Mouse (Mus musculus) stomach, postnatal 0 days (tissue): ENCODE measurements around the gene Cdc14a. TPM values are rescaled to one million over a fixed set of nuclear protein-coding genes. Genes with fewer than 3 reads are reported as not detected.

Experiments used
- ATAC-seq: fragments of 200-750 bp; cut with Nextera tagmentation; 2 replicates; pipeline ENCODE4 v1.8.0; 2017; ENCODE audit not compliant: low FRiP score, low TSS enrichment
- DNase-seq: peaks from one replicate; pipeline ENCODE4 v3.0.0-alpha.2; 2016; ENCODE audit warnings: low spot score
- H3K27ac ChIP-seq: fragments of 300-500 bp; sonication (generic); replicated peaks from 2 replicates; pipeline ENCODE4 v1.5.1; 2014; ENCODE audit warnings: mild to moderate bottlenecking, control low read depth
- H3K27me3 ChIP-seq: fragments of 300-500 bp; sonication (generic); 2 replicates; pipeline ENCODE4 v1.6.1; 2014; ENCODE audit warnings: low read length; ENCODE audit not compliant: control insufficient read depth, insufficient read depth
- H3K36me3 ChIP-seq: fragments of 300-500 bp; sonication (generic); 2 replicates; pipeline ENCODE4 v1.6.1; 2014; ENCODE audit warnings: low read length, mixed read lengths; ENCODE audit not compliant: control insufficient read depth, insufficient read depth
- H3K4me1 ChIP-seq: fragments of 300-500 bp; sonication (generic); replicated peaks from 2 replicates; pipeline ENCODE4 v1.6.1; 2014; ENCODE audit warnings: antibody characterized with exemption; ENCODE audit not compliant: control insufficient read depth, insufficient read depth
- H3K4me2 ChIP-seq: fragments of 300-500 bp; sonication (generic); replicated peaks from 2 replicates; pipeline ENCODE4 v1.6.1; 2014; ENCODE audit warnings: low read depth, mild to moderate bottlenecking, control low read depth, moderate library complexity
- H3K4me3 ChIP-seq: fragments of 300-500 bp; sonication (generic); 2 replicates; pipeline ENCODE4 v1.5.1; 2014; ENCODE audit warnings: low read depth, low read length, control low read depth
- H3K9ac ChIP-seq: fragments of 300-500 bp; sonication (generic); 2 replicates; pipeline ENCODE4 v1.6.1; 2014; ENCODE audit warnings: mild to moderate bottlenecking, low read length, control low read depth, mixed read lengths
- H3K9me3 ChIP-seq: fragments of 300-500 bp; sonication (generic); 2 replicates; pipeline ENCODE4 v1.6.1; 2016; ENCODE audit warnings: low read length; ENCODE audit not compliant: control insufficient read depth
- CTCF ChIP-seq: IDR thresholded peaks from 2 replicates; pipeline ENCODE4 v1.5.1; 2016; ENCODE audit warnings: antibody characterized with exemption, low read depth, mild to moderate bottlenecking, moderate library complexity
- EP300 ChIP-seq: optimal IDR thresholded peaks from 2 replicates; pipeline ENCODE3; 2016; ENCODE audit warnings: antibody characterized with exemption
- WGBS: fragments of 180-500 bp; shearing (Covaris S2); extraction: QIAGEN DNeasy Blood & Tissue Kit; methylation state at CpG from one replicate; pipeline ENCODE4 v1.1.7; 2014; 5-methylcytosine and 5-hydroxymethylcytosine counted together
- polyA plus RNA-seq: library from polyadenylated mRNA; unstranded; fragments of >200 nt; fragmentation: Nextera tagmentation; extraction: Ambion mirVana; gene quantifications from 2 replicates; pipeline ENCODE4 v1.2.1, GENCODE M21; 2015

Gene Cdc14a
- polyA plus RNA-seq, 1 experiment from 2014 or later: 4.6 TPM

- Histone ChIP-seq H3K4me3 (no peak overlapping the region), H3K9me3 (no peaks in the 10 kb centered on the region), H3K27me3 (no peaks in the 10 kb centered on the region), H3K4me2 (no peak overlapping the region), H3K27ac (no peak overlapping the region), H3K9ac (no peak overlapping the region), H3K4me1 (no peaks in the 10 kb centered on the region), H3K36me3 (no peaks in the 10 kb centered on the region)
- TF ChIP-seq CTCF (no peak), EP300 (no peak)
- no peak for ATAC-seq
- 76% methylated on average over 3 of the region's 3 CpGs for WGBS
- no peak for DNase-seq
Observed at GRCm38 (mm10) chr3:116436113-116436512, 12.3 kb upstream of the Cdc14a start.

GRCm38 (mm10) chr3:116434757-116435156, 10.9 kb upstream of the Cdc14a start:
- H3K4me2 ChIP-seq: no peak overlapping the region
- H3K27ac ChIP-seq: no peak overlapping the region
- no peak overlapping the region for H3K4me3 ChIP-seq
- ATAC-seq (no peak), DNase-seq (no peak)
- H3K9me3 ChIP-seq: no peaks in the 10 kb centered on the region
- no peaks in the 10 kb centered on the region for H3K4me1 ChIP-seq
- TF ChIP-seq CTCF (no peak), EP300 (no peak)
- WGBS: 67% methylated on average over 2 of the region's 3 CpGs
- H3K36me3 ChIP-seq: no peaks in the 10 kb centered on the region
- H3K9ac ChIP-seq: no peak overlapping the region
- no peaks in the 10 kb centered on the region for H3K27me3 ChIP-seq

DNA sequence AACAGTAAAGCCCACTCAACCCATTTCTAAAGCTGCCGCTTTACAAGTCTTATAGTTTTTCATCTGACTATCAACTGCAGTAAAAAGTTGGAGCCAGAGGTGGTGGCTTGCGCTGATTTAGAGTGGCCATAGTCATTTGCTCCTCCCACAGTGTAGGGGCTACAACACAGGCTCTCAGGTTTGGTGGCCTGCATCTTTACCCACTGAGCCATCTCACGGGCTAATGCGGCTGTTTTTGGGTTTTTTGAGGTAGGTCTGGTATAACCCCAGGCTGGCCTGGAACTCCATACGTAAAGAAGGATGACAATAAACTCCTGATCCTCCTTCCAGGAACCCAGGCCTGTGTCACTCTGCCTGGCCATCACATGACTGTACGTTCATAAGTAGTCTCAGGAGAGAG, 2.1 kb upstream of the Cdc14a start:
- H3K27me3 ChIP-seq: no peaks in the 10 kb centered on the region
- no peaks in the 10 kb centered on the region for H3K36me3 ChIP-seq
- H3K27ac ChIP-seq: no peak overlapping the region
- TF ChIP-seq CTCF (no peak), EP300 (no peak)
- H3K4me2 ChIP-seq: no peak overlapping the region
- H3K4me1 ChIP-seq: no peaks in the 10 kb centered on the region
- 94% methylated on average over 6 of the region's 6 CpGs for WGBS
- H3K4me3 ChIP-seq: no peak overlapping the region
- no peak overlapping the region for H3K9ac ChIP-seq
- no peaks in the 10 kb centered on the region for H3K9me3 ChIP-seq
- DNase-seq: no peak
- no peak for ATAC-seq

DNA sequence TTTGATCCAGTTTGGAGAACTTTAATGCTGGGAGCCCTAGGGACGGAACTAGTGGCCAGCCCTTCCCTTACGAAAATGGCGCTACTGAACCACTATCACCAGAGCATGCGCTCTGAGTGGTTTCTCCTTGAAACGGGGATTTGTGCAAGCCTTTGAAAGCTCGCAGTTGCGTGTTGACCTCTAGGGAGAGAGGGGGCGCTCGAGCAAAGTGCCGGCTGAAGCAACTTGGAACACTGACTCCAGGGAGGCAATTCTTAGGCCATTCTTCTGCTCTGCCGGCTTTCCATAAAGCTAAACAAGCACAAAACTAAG, 1.1 kb upstream of the Cdc14a start:
- under 1% methylated on average over 11 of the region's 11 CpGs for WGBS
- ATAC-seq: peak; percentile 72

DNA sequence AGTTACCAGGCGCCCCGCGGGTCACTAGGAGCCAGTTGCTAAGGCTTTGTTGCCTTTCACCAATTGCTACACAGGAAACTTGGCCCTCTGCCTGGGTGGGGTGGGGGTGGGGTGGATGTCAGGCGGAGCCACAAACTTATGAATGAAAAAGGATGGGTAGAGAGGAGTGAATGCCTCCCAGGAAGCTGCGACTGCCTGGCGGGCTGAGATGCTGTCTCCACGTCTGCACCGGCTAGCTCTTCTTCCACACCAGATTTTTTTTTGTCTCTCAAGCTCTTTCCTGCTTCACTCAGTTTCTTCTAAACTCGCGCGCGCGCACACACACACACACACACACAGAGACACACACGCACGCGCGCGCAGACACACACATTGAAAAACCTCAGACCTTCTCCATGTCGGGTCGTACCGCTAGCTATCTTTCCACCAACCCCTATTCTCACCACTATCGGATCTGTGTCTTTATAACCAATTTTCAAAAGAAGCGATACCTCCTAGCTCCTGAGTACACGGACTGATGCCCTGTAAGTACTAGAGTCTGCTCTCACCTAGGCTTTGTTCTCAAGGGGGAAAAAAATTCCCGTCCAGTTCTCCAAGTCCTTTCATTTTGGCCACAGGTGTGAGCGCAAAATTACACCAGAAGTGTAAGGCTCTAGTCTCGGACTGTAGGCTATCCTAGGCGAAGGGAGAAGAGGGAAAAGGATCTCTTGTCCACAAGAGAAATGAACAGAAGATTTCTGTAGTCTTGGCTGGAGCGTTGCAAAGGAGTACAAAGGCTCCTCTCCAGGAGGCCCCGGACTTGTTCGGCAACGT, 534 bp upstream of the Cdc14a start:
- Histone ChIP-seq H3K36me3 (no peaks in the 10 kb centered on the region; the same call in 1 of the 2 replicates), H3K27me3 (no peaks in the 10 kb centered on the region), H3K4me2 (peak overlapping the region; percentile 95), H3K4me1 (no peaks in the 10 kb centered on the region), H3K9me3 (no peaks in the 10 kb centered on the region), H3K4me3 (peak overlapping the region; percentile 93), H3K9ac (peak overlapping the region; percentile 85), H3K27ac (peak overlapping the region; percentile 93)
- TF ChIP-seq EP300: no peak
- TF ChIP-seq CTCF: no peak
- 1% methylated on average over 32 of the region's 32 CpGs for WGBS
- DNase-seq: no peak
- ATAC-seq: no peak

More for the DNA sequence above, 1.1 kb upstream of the Cdc14a start:
- peak overlapping the region; percentile 85 for H3K9ac ChIP-seq
- H3K4me3 ChIP-seq: peak overlapping the region; percentile 93
- TF ChIP-seq EP300 (no peak), CTCF (peak; percentile 87)
- H3K36me3 ChIP-seq: no peaks in the 10 kb centered on the region; the same call in 1 of the 2 replicates
- peak overlapping the region; percentile 95 for H3K4me2 ChIP-seq
- peak overlapping the region; percentile 93 for H3K27ac ChIP-seq
- H3K4me1 ChIP-seq: no peaks in the 10 kb centered on the region
- peak; percentile 86 for DNase-seq
- no peaks in the 10 kb centered on the region for H3K9me3 ChIP-seq
- H3K27me3 ChIP-seq: no peaks in the 10 kb centered on the region

DNA sequence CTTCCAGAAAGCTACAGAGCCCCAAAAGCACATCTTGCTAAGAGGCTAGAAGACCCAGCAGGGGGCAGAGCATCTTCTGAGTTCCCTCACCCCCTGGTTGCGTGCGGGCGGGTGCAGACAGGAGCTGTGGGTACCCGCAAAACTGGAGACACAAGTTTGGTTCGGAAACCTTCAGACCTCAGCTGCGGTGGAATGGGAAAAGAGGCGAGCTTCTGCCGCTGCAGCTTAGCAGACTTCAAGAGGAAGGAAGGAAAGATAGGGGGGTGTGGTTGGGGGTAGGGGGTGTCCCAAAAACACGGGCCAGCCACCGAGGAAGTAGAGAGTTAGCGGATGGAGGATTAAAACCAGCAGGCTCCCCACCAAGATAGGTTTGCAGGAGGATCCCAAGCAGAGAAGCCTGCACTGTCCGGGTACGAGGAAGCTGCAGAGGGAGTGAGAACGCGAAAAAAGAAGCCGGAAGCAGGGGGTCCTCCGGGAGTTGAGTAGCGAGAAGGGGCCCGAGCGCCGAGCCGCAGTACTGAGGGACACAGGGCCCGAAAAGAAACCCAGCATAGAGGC, 958 bp downstream of the Cdc14a start:
- Histone ChIP-seq H3K9me3 (no peaks in the 10 kb centered on the region), H3K27ac (peak overlapping the region; percentile 93), H3K4me2 (peak overlapping the region; percentile 95), H3K9ac (peak overlapping the region; percentile 85), H3K4me3 (peak overlapping the region; percentile 93), H3K36me3 (no peaks in the 10 kb centered on the region; the same call in 1 of the 2 replicates), H3K27me3 (no peaks in the 10 kb centered on the region), H3K4me1 (no peaks in the 10 kb centered on the region)
- ATAC-seq (no peak; the same call in 1 of the 2 replicates), DNase-seq (peak; percentile 67)
- TF ChIP-seq CTCF: peak; percentile 72
- no peak for TF ChIP-seq EP300
- WGBS: 1% methylated on average over 23 of the region's 23 CpGs
